Mouse (Mus musculus): ENCODE results near the gene 9430038I01Rik. TPM values are rescaled to one million over a fixed set of nuclear protein-coding genes. Genes with fewer than 3 reads are reported as not detected.

9430038I01Rik gene
- polyA plus RNA-seq, 1 experiment from 2014 or later = 10.6 TPM

DNA sequence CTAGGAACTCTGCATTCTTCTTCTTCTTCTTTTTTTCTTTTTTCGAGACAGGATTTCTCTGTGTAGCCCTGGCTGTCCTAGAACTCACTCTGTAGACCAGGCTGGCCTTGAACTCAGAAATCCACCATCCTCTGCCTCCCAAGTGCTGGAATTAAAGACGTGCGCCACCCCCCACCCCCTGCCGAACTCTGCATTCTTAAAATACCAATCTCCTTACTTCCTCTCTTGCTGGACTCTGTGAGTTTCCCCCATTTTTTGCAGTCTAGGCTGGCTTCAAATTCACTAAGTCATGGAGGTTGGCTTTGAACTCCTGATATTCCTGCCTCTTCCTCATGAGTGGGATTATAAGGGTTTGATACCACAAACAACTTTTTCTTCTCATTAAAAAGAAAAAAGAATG is 16.1 kb upstream of the 9430038I01Rik start:
- no peak overlapping the region for H3K27ac ChIP-seq (ENCODE audit: low read depth, low read length)
- ATAC-seq = no peak
- no peaks in the 10 kb centered on the region for H3K27me3 ChIP-seq (replicated peaks; ENCODE audit: control insufficient read depth, insufficient read depth, low read length)
- H3K9ac ChIP-seq (ENCODE audit: low read length) = no peak overlapping the region
- H3K4me1 ChIP-seq (ENCODE audit: control insufficient read depth, insufficient read depth, low read length) = peaks cover 3% of the 10 kb centered on the region
- WGBS = 61% methylated on average over 4 of the region's 4 CpGs
- no peak for DNase-seq (ENCODE audit: low spot score)
- H3K9me3 ChIP-seq (replicated peaks; ENCODE audit: control insufficient read depth, low read length) = no peaks in the 10 kb centered on the region
- H3K36me3 ChIP-seq (ENCODE audit: control insufficient read depth, insufficient read depth, low read length) = no peaks in the 10 kb centered on the region
- H3K4me3 ChIP-seq (ENCODE audit: low read depth, low read length) = no peak overlapping the region
- no peak overlapping the region for H3K4me2 ChIP-seq (ENCODE audit: low read length)

DNA sequence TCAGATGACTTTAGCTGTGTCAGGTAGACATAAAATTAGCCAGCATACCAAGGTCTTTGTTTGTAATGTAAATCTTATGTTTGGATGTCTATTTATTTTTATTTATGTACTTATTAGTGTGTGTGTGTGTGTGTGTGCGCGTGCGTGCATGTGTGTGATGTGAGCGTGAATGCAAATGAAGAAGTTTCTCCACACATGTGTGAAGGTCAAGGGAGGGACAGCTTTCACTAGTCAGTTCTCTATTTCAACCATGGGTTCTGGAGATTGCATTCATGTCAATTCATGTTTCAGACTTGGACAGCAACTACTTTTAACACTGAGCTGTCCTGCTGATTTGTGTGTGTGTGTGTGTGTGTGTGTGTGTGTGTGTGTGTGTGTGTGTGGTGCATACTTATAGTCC is 10.7 kb upstream of the 9430038I01Rik start:
- H3K4me2 ChIP-seq (ENCODE audit: low read length) = no peak overlapping the region
- 97% methylated on average over 4 of the region's 4 CpGs for WGBS
- no peak overlapping the region for H3K9ac ChIP-seq (ENCODE audit: low read length)
- no peaks in the 10 kb centered on the region for H3K4me1 ChIP-seq (ENCODE audit: control insufficient read depth, insufficient read depth, low read length)
- H3K27me3 ChIP-seq (replicated peaks; ENCODE audit: control insufficient read depth, insufficient read depth, low read length) = no peaks in the 10 kb centered on the region
- H3K36me3 ChIP-seq (ENCODE audit: control insufficient read depth, insufficient read depth, low read length) = no peaks in the 10 kb centered on the region
- no peak for ATAC-seq
- no peak overlapping the region for H3K27ac ChIP-seq (ENCODE audit: low read depth, low read length)
- H3K9me3 ChIP-seq (replicated peaks; ENCODE audit: control insufficient read depth, low read length) = no peaks in the 10 kb centered on the region
- DNase-seq (ENCODE audit: low spot score) = no peak
- H3K4me3 ChIP-seq (ENCODE audit: low read depth, low read length) = no peak overlapping the region

DNA sequence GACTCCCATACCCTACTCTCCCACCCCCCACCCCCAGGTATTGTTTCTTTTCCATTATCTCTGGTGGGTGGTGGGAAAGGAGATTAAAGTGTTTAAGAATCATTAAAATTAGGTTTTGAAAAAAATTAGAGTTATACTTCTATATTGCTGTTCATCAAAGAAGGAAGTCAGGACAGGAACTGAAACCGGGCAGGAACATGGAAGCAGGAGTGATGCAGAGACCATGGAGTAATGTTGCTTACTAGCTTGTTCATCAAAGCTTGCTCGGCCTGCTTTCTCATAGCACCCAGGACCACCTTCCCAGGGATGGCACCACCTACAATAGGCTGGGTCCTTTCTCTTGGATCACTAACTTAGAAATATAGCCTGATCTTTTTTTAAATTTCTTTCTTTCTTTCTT is 10.0 kb upstream of the 9430038I01Rik start:
- Histone ChIP-seq H3K4me2 (ENCODE audit: low read length) (no peak overlapping the region), H3K27ac (ENCODE audit: low read depth, low read length) (no peak overlapping the region), H3K27me3 (replicated peaks; ENCODE audit: control insufficient read depth, insufficient read depth, low read length) (no peaks in the 10 kb centered on the region), H3K4me3 (ENCODE audit: low read depth, low read length) (no peak overlapping the region), H3K4me1 (ENCODE audit: control insufficient read depth, insufficient read depth, low read length) (no peaks in the 10 kb centered on the region), H3K9me3 (replicated peaks; ENCODE audit: control insufficient read depth, low read length) (no peaks in the 10 kb centered on the region), H3K9ac (ENCODE audit: low read length) (no peak overlapping the region), H3K36me3 (ENCODE audit: control insufficient read depth, insufficient read depth, low read length) (no peaks in the 10 kb centered on the region)
- no peak for DNase-seq (ENCODE audit: low spot score)
- 84% methylated on average over 2 of the region's 2 CpGs for WGBS
- ATAC-seq = no peak

GRCm38 (mm10) chr7:137414710-137415109 is 4.1 kb upstream of the 9430038I01Rik start:
- no peak for DNase-seq (ENCODE audit: low spot score)
- Histone ChIP-seq H3K27ac (ENCODE audit: low read depth, low read length) (no peak overlapping the region), H3K27me3 (replicated peaks; ENCODE audit: control insufficient read depth, insufficient read depth, low read length) (no peaks in the 10 kb centered on the region), H3K9ac (ENCODE audit: low read length) (no peak overlapping the region), H3K4me3 (ENCODE audit: low read depth, low read length) (no peak overlapping the region), H3K9me3 (replicated peaks; ENCODE audit: control insufficient read depth, low read length) (no peaks in the 10 kb centered on the region), H3K4me1 (ENCODE audit: control insufficient read depth, insufficient read depth, low read length) (no peaks in the 10 kb centered on the region), H3K36me3 (ENCODE audit: control insufficient read depth, insufficient read depth, low read length) (no peaks in the 10 kb centered on the region), H3K4me2 (ENCODE audit: low read length) (no peak overlapping the region)
- 84% methylated on average over 8 of the region's 8 CpGs for WGBS
- no peak for ATAC-seq

DNA sequence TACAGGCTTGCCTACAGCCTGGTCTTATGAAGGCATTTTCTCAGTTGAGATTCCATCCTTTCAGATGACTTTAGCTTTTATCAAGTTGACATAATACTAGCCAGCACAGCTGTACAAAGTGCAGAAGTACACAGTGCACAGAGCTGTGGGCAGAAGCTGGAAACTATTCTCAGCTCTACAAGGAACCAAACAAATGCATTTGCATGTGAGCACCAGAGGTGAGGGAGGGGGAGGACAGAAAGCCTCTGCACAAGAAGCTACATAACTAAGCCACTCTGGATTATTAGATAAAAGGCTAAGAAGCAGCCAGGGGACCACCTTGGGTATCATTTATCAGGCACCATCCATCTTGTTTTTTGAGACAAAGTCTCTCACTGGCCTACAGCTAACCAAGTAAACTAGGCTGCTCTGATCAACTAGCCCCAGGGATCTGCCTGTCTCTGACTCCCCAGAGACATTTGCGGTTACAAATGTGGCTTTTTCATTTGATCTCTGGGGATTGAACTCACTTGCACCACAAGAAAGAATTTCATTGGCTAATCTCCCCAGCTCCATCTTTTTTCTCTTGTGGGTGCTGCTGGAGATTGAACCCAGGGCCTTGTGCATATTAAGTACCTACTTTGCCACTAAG is 3.0 kb downstream of the 9430038I01Rik start:
- Histone ChIP-seq H3K9me3 (replicated peaks; ENCODE audit: control insufficient read depth, low read length) (no peaks in the 10 kb centered on the region), H3K27ac (ENCODE audit: low read depth, low read length) (no peak overlapping the region), H3K9ac (ENCODE audit: low read length) (no peak overlapping the region), H3K27me3 (replicated peaks; ENCODE audit: control insufficient read depth, insufficient read depth, low read length) (no peaks in the 10 kb centered on the region), H3K36me3 (ENCODE audit: control insufficient read depth, insufficient read depth, low read length) (no peaks in the 10 kb centered on the region), H3K4me2 (ENCODE audit: low read length) (no peak overlapping the region), H3K4me3 (ENCODE audit: low read depth, low read length) (no peak overlapping the region), H3K4me1 (ENCODE audit: control insufficient read depth, insufficient read depth, low read length) (no peaks in the 10 kb centered on the region)
- no peak for ATAC-seq
- no peak for DNase-seq (ENCODE audit: low spot score)
- WGBS = 84% methylated on average over 1 of the region's 1 CpGs

- H3K9ac ChIP-seq (ENCODE audit: low read length) = no peak overlapping the region
- DNase-seq (ENCODE audit: low spot score) = no peak
- H3K4me3 ChIP-seq (ENCODE audit: low read depth, low read length) = no peak overlapping the region
- 88% methylated on average over 2 of the region's 2 CpGs for WGBS
- no peaks in the 10 kb centered on the region for H3K9me3 ChIP-seq (replicated peaks; ENCODE audit: control insufficient read depth, low read length)
- H3K36me3 ChIP-seq (ENCODE audit: control insufficient read depth, insufficient read depth, low read length) = no peaks in the 10 kb centered on the region
- H3K27me3 ChIP-seq (replicated peaks; ENCODE audit: control insufficient read depth, insufficient read depth, low read length) = no peaks in the 10 kb centered on the region
- H3K4me1 ChIP-seq (ENCODE audit: control insufficient read depth, insufficient read depth, low read length) = no peaks in the 10 kb centered on the region
- no peak for ATAC-seq
- H3K4me2 ChIP-seq (ENCODE audit: low read length) = no peak overlapping the region
- H3K27ac ChIP-seq (ENCODE audit: low read depth, low read length) = no peak overlapping the region
These were observed 6.4 kb downstream of the 9430038I01Rik start for GRCm38 (mm10) chr7:137404146-137404545.

DNA sequence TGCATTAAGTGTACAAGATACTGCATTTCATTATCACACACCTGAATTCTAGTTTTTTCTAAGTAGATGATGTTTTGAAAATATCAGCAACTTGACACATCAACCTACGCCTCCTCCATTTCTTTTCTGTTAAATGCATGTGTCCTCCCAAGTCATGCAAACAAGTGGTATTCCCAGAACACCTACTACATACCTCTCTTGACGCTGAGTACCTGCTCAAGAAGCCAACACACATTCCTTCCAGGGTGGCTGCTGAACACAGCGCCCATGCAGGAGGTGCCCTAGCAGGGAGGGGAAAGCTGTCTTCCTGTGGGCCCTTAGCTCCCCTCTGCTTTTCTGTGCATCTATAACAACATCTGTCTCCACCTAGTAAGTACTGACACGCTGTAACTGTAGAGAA is 11.6 kb downstream of the 9430038I01Rik start:
- Histone ChIP-seq H3K27me3 (replicated peaks; ENCODE audit: control insufficient read depth, insufficient read depth, low read length) (no peaks in the 10 kb centered on the region), H3K36me3 (ENCODE audit: control insufficient read depth, insufficient read depth, low read length) (no peaks in the 10 kb centered on the region), H3K9ac (ENCODE audit: low read length) (no peak overlapping the region), H3K4me3 (ENCODE audit: low read depth, low read length) (no peak overlapping the region), H3K27ac (ENCODE audit: low read depth, low read length) (no peak overlapping the region), H3K4me2 (ENCODE audit: low read length) (no peak overlapping the region), H3K4me1 (ENCODE audit: control insufficient read depth, insufficient read depth, low read length) (no peaks in the 10 kb centered on the region), H3K9me3 (replicated peaks; ENCODE audit: control insufficient read depth, low read length) (no peaks in the 10 kb centered on the region)
- 90% methylated on average over 4 of the region's 4 CpGs for WGBS
- no peak for ATAC-seq
- DNase-seq (ENCODE audit: low spot score) = no peak

DNA sequence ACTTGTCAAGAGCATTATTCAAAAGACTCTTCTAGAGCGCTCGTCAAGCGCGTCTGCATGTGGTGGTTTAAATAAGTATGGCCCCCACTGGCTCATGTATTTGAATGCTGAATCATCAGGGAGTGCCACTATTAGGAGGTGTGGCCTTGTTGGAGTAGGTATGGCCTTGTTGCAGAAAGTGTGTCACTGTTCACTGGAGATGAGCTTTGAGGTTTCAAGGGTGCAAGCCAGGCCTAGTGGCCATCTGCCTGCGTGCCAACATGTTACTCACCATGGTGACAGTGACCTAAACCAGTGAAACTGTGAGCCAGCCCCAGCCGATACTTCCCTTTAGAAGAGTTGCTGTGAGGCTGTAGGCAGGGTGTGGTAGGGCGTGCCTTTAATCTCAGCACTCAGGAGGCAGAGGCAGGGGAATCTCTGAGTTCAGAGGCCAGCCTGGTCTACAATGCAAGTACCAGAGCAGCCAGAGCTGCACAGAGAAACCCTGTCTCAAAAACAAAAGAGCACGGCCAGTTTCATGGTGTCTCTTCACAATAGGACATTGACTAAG is 13.1 kb downstream of the 9430038I01Rik start:
- no peak overlapping the region for H3K27ac ChIP-seq (ENCODE audit: low read depth, low read length)
- H3K9ac ChIP-seq (ENCODE audit: low read length) = no peak overlapping the region
- WGBS = 91% methylated on average over 8 of the region's 8 CpGs
- H3K36me3 ChIP-seq (ENCODE audit: control insufficient read depth, insufficient read depth, low read length) = no peaks in the 10 kb centered on the region
- ATAC-seq (no peak), DNase-seq (ENCODE audit: low spot score) (no peak)
- H3K4me3 ChIP-seq (ENCODE audit: low read depth, low read length) = no peak overlapping the region
- no peaks in the 10 kb centered on the region for H3K9me3 ChIP-seq (replicated peaks; ENCODE audit: control insufficient read depth, low read length)
- no peaks in the 10 kb centered on the region for H3K27me3 ChIP-seq (replicated peaks; ENCODE audit: control insufficient read depth, insufficient read depth, low read length)
- H3K4me2 ChIP-seq (ENCODE audit: low read length) = no peak overlapping the region
- no peaks in the 10 kb centered on the region for H3K4me1 ChIP-seq (ENCODE audit: control insufficient read depth, insufficient read depth, low read length)

GRCm38 (mm10) chr7:137395421-137395820 is 15.1 kb downstream of the 9430038I01Rik start:
- H3K4me3 ChIP-seq (ENCODE audit: low read depth, low read length) = no peak overlapping the region
- H3K4me2 ChIP-seq (ENCODE audit: low read length) = no peak overlapping the region
- no peak overlapping the region for H3K27ac ChIP-seq (ENCODE audit: low read depth, low read length)
- H3K27me3 ChIP-seq (replicated peaks; ENCODE audit: control insufficient read depth, insufficient read depth, low read length) = no peaks in the 10 kb centered on the region
- WGBS = 90% methylated on average over 4 of the region's 4 CpGs
- ATAC-seq (no peak), DNase-seq (ENCODE audit: low spot score) (no peak)
- H3K9me3 ChIP-seq (replicated peaks; ENCODE audit: control insufficient read depth, low read length) = no peaks in the 10 kb centered on the region
- no peaks in the 10 kb centered on the region for H3K4me1 ChIP-seq (ENCODE audit: control insufficient read depth, insufficient read depth, low read length)
- no peak overlapping the region for H3K9ac ChIP-seq (ENCODE audit: low read length)
- no peaks in the 10 kb centered on the region for H3K36me3 ChIP-seq (ENCODE audit: control insufficient read depth, insufficient read depth, low read length)
